Mouse (Mus musculus): ENCODE data around the gene Dact1. TPM values are rescaled to one million over a fixed set of nuclear protein-coding genes. Genes with fewer than 3 reads are reported as not detected.

Dact1 gene
- polyA plus RNA-seq, 1 experiment from 2014 or later = 8.7 TPM

- ATAC-seq (ENCODE audit: insufficient read depth, low FRiP score) = no peak
- Histone ChIP-seq H3K4me1 (ENCODE audit: control insufficient read depth, insufficient read depth, low read length) (no peaks in the 10 kb centered on the region), H3K27ac (ENCODE audit: low read length) (no peak overlapping the region), H3K9ac (ENCODE audit: low read length) (no peak overlapping the region), H3K27me3 (ENCODE audit: control insufficient read depth, insufficient read depth, low read length) (no peaks in the 10 kb centered on the region), H3K9me3 (replicated peaks; ENCODE audit: control insufficient read depth, low read length) (no peaks in the 10 kb centered on the region), H3K36me3 (ENCODE audit: control insufficient read depth, insufficient read depth, low read length) (no peaks in the 10 kb centered on the region), H3K4me3 (replicated peaks; ENCODE audit: low read length) (no peak overlapping the region), H3K4me2 (ENCODE audit: low read depth, low read length) (no peak overlapping the region)
These were observed 24.3 kb upstream of the Dact1 start for GRCm38 (mm10) chr12:71285399-71285798.

- Histone ChIP-seq H3K9ac (ENCODE audit: low read length) (no peak overlapping the region), H3K27ac (ENCODE audit: low read length) (no peak overlapping the region), H3K27me3 (ENCODE audit: control insufficient read depth, insufficient read depth, low read length) (no peaks in the 10 kb centered on the region), H3K4me1 (ENCODE audit: control insufficient read depth, insufficient read depth, low read length) (no peaks in the 10 kb centered on the region), H3K9me3 (replicated peaks; ENCODE audit: control insufficient read depth, low read length) (no peaks in the 10 kb centered on the region), H3K4me3 (replicated peaks; ENCODE audit: low read length) (no peak overlapping the region), H3K36me3 (ENCODE audit: control insufficient read depth, insufficient read depth, low read length) (no peaks in the 10 kb centered on the region), H3K4me2 (ENCODE audit: low read depth, low read length) (no peak overlapping the region)
- WGBS = 60% methylated on average over 2 of the region's 2 CpGs
- ATAC-seq (ENCODE audit: insufficient read depth, low FRiP score) = no peak
These were observed 19.2 kb upstream of the Dact1 start for GRCm38 (mm10) chr12:71290460-71290859.

- Histone ChIP-seq H3K4me2 (ENCODE audit: low read depth, low read length) (peak overlapping the region; percentile 20), H3K9me3 (replicated peaks; ENCODE audit: control insufficient read depth, low read length) (no peaks in the 10 kb centered on the region), H3K4me1 (ENCODE audit: control insufficient read depth, insufficient read depth, low read length) (no peaks in the 10 kb centered on the region), H3K9ac (ENCODE audit: low read length) (no peak overlapping the region), H3K27me3 (ENCODE audit: control insufficient read depth, insufficient read depth, low read length) (no peaks in the 10 kb centered on the region), H3K27ac (ENCODE audit: low read length) (no peak overlapping the region), H3K36me3 (ENCODE audit: control insufficient read depth, insufficient read depth, low read length) (no peaks in the 10 kb centered on the region), H3K4me3 (replicated peaks; ENCODE audit: low read length) (peak overlapping the region; percentile 3; the same call in 1 of the 2 replicates)
- WGBS = 29% methylated on average over 22 of the region's 22 CpGs
- no peak for ATAC-seq (ENCODE audit: insufficient read depth, low FRiP score)
These were observed 15.4 kb upstream of the Dact1 start for GRCm38 (mm10) chr12:71293960-71294942.

- H3K27ac ChIP-seq (ENCODE audit: low read length) = no peak overlapping the region
- H3K4me1 ChIP-seq (ENCODE audit: control insufficient read depth, insufficient read depth, low read length) = no peaks in the 10 kb centered on the region
- no peak overlapping the region for H3K9ac ChIP-seq (ENCODE audit: low read length)
- H3K9me3 ChIP-seq (replicated peaks; ENCODE audit: control insufficient read depth, low read length) = no peaks in the 10 kb centered on the region
- WGBS = 53% methylated on average over 8 of the region's 8 CpGs
- no peak overlapping the region for H3K4me3 ChIP-seq (replicated peaks; ENCODE audit: low read length)
- no peaks in the 10 kb centered on the region for H3K36me3 ChIP-seq (ENCODE audit: control insufficient read depth, insufficient read depth, low read length)
- ATAC-seq (ENCODE audit: insufficient read depth, low FRiP score) = no peak
- H3K4me2 ChIP-seq (ENCODE audit: low read depth, low read length) = no peak overlapping the region
- no peaks in the 10 kb centered on the region for H3K27me3 ChIP-seq (ENCODE audit: control insufficient read depth, insufficient read depth, low read length)
These were observed 12.7 kb upstream of the Dact1 start for GRCm38 (mm10) chr12:71296849-71297535.

- Histone ChIP-seq H3K27me3 (ENCODE audit: control insufficient read depth, insufficient read depth, low read length) (no peaks in the 10 kb centered on the region; the same call in 1 of the 2 replicates), H3K4me1 (ENCODE audit: control insufficient read depth, insufficient read depth, low read length) (no peaks in the 10 kb centered on the region; the same call in 1 of the 2 replicates), H3K9ac (ENCODE audit: low read length) (peak overlapping the region; percentile 90), H3K27ac (ENCODE audit: low read length) (peak overlapping the region; percentile 91), H3K4me2 (ENCODE audit: low read depth, low read length) (peak overlapping the region; percentile 89), H3K9me3 (replicated peaks; ENCODE audit: control insufficient read depth, low read length) (no peaks in the 10 kb centered on the region), H3K36me3 (ENCODE audit: control insufficient read depth, insufficient read depth, low read length) (0 out of 2 replicates have a peak, but pooled peaks cover 3% of the 10 kb centered on the region), H3K4me3 (replicated peaks; ENCODE audit: low read length) (peak overlapping the region; percentile 83)
- under 1% methylated on average over 56 of the region's 56 CpGs for WGBS
- peak; percentile 41; the same call in 1 of the 2 replicates for ATAC-seq (ENCODE audit: insufficient read depth, low FRiP score)
These were observed 616 bp downstream of the Dact1 start for GRCm38 (mm10) chr12:71310068-71310931.

GRCm38 (mm10) chr12:71311237-71311887, 1.7 kb downstream of the Dact1 start:
- no peak for ATAC-seq (ENCODE audit: insufficient read depth, low FRiP score)
- Histone ChIP-seq H3K27ac (ENCODE audit: low read length) (peak overlapping the region; percentile 91), H3K27me3 (ENCODE audit: control insufficient read depth, insufficient read depth, low read length) (no peaks in the 10 kb centered on the region; the same call in 1 of the 2 replicates), H3K4me2 (ENCODE audit: low read depth, low read length) (peak overlapping the region; percentile 89), H3K4me1 (ENCODE audit: control insufficient read depth, insufficient read depth, low read length) (no peaks in the 10 kb centered on the region; the same call in 1 of the 2 replicates), H3K9ac (ENCODE audit: low read length) (peak overlapping the region; percentile 54; the same call in 1 of the 2 replicates), H3K36me3 (ENCODE audit: control insufficient read depth, insufficient read depth, low read length) (0 out of 2 replicates have a peak, but pooled peaks cover 3% of the 10 kb centered on the region), H3K9me3 (replicated peaks; ENCODE audit: control insufficient read depth, low read length) (no peaks in the 10 kb centered on the region), H3K4me3 (replicated peaks; ENCODE audit: low read length) (peak overlapping the region; percentile 83)
- 15% methylated on average over 13 of the region's 13 CpGs for WGBS

- 95% methylated on average over 39 of the region's 40 CpGs for WGBS
- ATAC-seq (ENCODE audit: insufficient read depth, low FRiP score) = no peak
- Histone ChIP-seq H3K9ac (ENCODE audit: low read length) (no peak overlapping the region), H3K27me3 (ENCODE audit: control insufficient read depth, insufficient read depth, low read length) (no peaks in the 10 kb centered on the region), H3K4me3 (replicated peaks; ENCODE audit: low read length) (no peak overlapping the region), H3K27ac (ENCODE audit: low read length) (no peak overlapping the region), H3K9me3 (replicated peaks; ENCODE audit: control insufficient read depth, low read length) (peaks cover 14% of the 10 kb centered on the region; the same call in 1 of the 2 replicates), H3K4me2 (ENCODE audit: low read depth, low read length) (no peak overlapping the region), H3K36me3 (ENCODE audit: control insufficient read depth, insufficient read depth, low read length) (peaks cover 25% of the 10 kb centered on the region), H3K4me1 (ENCODE audit: control insufficient read depth, insufficient read depth, low read length) (no peaks in the 10 kb centered on the region)
These were observed 8.6 kb downstream of the Dact1 start for GRCm38 (mm10) chr12:71318239-71318638.

- peaks cover 14% of the 10 kb centered on the region; the same call in 1 of the 2 replicates for H3K9me3 ChIP-seq (replicated peaks; ENCODE audit: control insufficient read depth, low read length)
- no peaks in the 10 kb centered on the region for H3K27me3 ChIP-seq (ENCODE audit: control insufficient read depth, insufficient read depth, low read length)
- H3K4me1 ChIP-seq (ENCODE audit: control insufficient read depth, insufficient read depth, low read length) = no peaks in the 10 kb centered on the region
- H3K9ac ChIP-seq (ENCODE audit: low read length) = no peak overlapping the region
- H3K36me3 ChIP-seq (ENCODE audit: control insufficient read depth, insufficient read depth, low read length) = peaks cover 21% of the 10 kb centered on the region
- no peak overlapping the region for H3K4me3 ChIP-seq (replicated peaks; ENCODE audit: low read length)
- no peak overlapping the region for H3K27ac ChIP-seq (ENCODE audit: low read length)
- no peak overlapping the region for H3K4me2 ChIP-seq (ENCODE audit: low read depth, low read length)
- no peak for ATAC-seq (ENCODE audit: insufficient read depth, low FRiP score)
- WGBS = 88% methylated on average over 4 of the region's 4 CpGs
These were observed 9.9 kb downstream of the Dact1 start for GRCm38 (mm10) chr12:71319536-71319935.

Measured in stomach, embryonic 16.5 days (tissue).